Mouse (Mus musculus) urinary bladder, postnatal 14 days (tissue): ENCODE measurements around the gene Agap2.
A peak's percentile ranks its signal among the peaks of the same experiment; 100 is the strongest.

ENCODE experiments used
- DNase-seq: peaks from one replicate; pipeline ENCODE4 v3.0.0; 2021; ENCODE audit warnings: low spot score

The Agap2 gene

GRCm38 (mm10) chr10:127076082-127076481 lies 998 bp downstream of the Agap2 start:
- no peak for DNase-seq

- DNase-seq, result no peak
Measured at GRCm38 (mm10) chr10:127077515-127077914, 2.4 kb downstream of the Agap2 start.

DNA sequence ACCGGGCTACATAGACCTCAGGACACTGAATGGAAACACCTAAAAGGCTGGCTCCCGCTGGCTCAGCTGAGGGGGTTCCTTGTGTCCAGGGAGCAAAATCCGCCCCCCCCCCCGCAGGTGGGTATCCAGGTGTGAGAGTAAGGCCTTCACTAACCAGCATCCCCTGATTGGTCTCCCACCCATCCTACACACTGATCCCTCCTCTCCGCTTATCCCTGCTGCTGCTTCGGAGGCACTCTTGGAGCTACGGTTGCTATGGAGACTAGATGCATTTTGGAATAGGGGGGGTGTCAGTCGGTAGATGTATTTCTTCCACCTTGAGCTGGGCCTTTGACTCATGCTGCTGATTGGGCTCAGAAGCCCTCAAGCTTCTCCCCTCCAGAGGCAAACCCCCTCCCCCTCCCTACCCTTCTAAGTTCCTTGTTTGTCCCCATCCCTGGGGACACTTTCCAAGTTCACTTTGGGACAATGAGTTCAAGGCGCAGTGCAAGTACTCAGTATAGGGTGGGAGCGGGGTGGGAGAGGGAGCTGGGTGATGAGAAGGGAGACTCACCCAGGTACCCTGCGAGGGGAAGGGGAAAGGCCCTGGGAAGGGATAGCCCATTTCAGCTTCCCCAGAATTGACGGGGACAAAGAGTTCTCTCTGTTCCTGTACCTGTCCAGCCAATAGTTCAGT lies 3.1 kb downstream of the Agap2 start:
- DNase-seq, result no peak

- DNase-seq, result no peak
Measured at GRCm38 (mm10) chr10:127078677-127079575, 3.8 kb downstream of the Agap2 start.

GRCm38 (mm10) chr10:127079665-127080391 lies 4.7 kb downstream of the Agap2 start:
- DNase-seq, result no peak

DNA sequence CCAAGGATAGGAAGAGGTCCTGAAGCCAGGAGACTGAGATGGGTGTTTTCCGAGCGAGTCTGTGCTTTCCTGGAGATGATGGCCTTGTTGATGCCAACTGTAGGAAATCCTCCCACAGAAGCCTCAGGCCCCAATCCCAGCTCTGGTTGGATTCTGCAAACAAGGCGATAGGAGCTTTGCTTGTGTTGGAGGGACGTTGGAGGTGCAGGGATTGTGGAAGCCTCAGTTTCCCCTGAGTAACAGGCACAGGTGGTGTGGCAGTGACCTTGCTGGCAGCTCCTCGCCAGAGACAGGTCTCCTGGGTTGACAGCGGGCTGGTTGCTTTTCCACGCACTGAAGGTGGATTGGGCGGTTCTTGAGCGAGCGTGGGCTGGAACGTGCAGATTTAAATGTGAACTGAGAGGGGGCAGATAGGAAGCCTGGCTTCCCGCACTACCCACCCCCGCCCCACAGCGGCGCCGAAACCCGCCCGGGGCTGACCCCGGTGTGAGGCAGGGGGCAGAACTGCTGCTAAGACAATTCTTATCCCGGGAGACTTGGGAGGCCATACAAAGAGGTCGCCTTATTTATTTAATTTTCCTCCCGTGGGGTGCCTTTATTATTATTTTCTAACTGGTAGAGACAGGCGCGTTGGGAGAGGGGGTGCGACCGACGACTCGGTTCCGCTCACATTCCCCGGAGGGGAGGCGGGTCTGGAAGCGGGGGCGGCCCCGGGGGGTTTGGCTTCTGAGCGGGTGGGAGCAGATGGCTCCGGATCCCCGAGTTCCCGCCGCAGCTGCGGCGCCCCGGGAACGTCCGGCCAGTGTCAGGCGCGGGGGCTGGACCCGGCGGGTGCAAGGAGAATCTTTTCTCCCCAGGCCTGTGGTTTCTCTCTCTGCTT lies 6.1 kb downstream of the Agap2 start:
- DNase-seq, result no peak

DNA sequence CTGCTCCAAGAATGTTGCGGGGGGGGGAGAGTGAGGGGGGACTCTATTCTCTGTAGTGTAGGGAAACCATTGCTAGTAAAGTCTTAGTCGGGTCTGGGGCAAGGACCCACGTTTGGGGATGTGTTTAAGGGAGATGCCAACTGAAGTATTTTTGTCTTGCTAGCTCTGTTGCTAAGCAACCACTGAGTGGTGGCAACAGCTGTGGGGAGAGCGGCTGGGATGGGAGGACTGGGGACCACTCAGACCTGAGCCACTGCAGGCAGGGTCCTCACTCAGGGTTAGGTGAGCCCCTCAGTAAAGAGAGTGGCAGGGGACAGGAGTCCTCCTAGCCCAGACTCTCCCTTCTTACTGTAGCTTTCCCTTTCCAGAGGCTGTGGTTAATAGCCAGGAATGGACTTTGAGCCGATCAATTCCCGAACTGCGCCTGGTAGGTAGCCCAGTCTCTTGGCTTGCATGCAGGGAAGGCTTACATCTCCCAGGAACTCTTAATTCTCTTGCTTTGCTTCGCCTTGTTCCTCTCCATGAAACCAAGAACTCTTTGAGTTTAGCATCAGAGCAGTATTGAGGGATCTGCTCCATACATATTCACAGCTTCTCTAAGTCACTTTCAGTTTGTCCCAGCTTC lies 7.0 kb downstream of the Agap2 start:
- DNase-seq, result no peak

DNA sequence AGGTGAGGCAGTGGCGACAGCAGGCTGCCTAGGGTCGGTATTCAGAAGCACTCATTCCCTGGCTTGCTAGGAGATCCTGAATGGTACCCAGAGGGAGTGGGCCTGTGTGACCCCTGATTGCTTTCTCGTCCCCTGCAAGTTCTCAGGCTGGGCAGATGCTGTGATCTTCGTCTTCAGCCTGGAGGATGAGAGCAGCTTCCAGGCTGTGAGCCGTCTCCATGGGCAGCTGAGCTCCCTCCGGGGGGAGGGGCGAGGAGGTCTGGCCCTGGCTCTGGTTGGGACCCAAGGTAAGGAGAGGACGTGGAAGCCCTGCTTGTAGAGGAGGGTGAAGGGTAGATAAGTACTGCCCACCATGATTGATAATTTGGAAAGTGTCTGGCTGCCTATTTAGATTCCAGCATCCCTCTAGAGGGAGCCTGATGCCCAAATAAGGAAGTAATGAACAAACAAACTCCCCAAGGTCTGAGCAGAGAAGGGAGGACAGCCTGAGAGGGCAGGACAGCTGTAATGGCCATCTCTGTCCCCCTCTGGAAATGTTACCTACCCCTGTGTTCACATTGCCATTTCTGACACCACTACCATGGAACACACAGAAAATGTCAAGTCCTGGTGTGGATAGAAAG lies 8.3 kb downstream of the Agap2 start:
- DNase-seq, result no peak

DNA sequence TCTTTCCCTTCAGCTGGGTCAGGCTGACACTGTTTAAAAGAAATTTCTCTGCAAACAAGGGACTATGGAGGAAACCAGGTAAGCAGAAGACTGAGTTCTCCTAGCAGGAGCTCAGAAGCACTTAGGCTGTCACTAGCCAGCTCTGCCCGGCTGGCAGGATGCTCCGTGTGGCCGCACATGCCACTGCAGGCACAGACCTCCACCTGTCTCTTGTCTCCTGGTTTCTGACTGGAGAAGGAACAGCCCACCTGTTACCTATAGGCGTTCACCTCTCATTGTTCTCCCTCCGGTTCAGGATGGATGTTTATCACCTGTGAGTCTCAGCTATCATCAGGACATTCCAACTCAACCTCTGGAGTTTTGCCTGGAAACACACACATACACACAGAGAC lies 8.8 kb downstream of the Agap2 start:
- no peak for DNase-seq

GRCm38 (mm10) chr10:127085052-127085451 lies 10.0 kb downstream of the Agap2 start:
- DNase-seq, result no peak

GRCm38 (mm10) chr10:127085633-127086032 lies 10.5 kb downstream of the Agap2 start:
- DNase-seq, result no peak

- peak; percentile 62 for DNase-seq
Measured at GRCm38 (mm10) chr10:127090560-127091411, 15.7 kb downstream of the Agap2 start.

DNA sequence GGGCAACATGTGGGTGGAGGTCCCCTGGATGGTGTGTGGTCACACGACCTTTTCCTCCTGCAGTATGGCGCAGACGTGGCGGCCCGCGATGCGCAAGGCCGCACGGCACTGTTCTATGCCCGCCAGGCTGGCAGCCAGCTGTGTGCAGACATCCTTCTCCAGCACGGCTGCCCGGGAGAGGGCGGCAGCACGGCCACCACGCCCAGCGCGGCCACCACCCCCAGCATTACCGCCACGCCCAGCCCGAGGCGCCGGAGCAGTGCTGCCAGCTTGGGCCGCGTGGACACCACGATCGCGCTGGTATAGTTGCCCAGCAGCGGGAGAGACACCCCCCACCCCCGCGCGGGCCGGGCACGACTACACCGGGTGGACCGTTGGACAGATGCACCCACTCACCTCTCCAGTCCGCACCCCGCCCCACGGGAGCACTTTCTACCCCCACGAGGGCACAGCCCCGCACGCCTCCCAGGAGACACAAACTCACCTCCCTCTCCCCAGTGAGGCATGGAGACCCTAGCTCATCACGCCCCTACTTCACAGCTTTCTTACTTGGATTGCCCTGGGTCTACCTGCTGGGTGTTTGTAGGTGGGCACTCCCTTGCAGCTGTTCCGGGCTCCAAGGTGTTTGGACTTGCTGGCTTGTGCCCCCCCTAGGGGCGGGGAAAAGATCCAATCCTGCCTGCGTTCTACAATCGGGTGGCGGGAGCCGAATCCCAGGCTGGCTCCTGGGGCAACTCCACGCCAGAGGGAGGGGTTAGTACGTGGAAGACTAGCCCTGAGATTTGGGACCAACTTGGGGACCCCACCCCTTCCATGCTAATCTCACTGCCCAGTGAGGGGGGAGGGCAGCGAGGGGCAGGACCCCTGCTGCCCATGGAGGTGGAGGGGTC lies 16.7 kb downstream of the Agap2 start:
- peak; percentile 29 for DNase-seq

GRCm38 (mm10) chr10:127092742-127093141 lies 17.7 kb downstream of the Agap2 start:
- DNase-seq, result no peak

DNA sequence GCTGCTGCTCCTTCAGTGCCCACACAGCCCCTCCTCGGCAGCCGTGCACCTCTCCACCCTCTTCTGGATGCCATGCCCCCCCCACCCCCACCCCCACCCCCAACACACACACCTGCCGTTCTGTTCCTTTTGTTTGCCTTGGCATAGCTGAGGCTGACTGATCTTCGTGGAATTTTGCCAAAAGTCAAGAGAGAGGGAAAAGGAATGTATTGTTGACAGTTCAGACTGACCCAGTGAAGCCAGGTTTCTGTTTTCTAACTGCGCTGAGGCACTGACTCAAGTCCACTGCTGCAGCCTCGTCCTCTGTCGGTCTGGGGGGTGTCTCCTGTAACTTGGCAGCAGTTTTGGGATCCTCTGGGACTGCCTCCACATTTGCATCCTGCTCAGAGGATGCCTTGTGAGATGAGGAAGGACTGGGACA lies 19.3 kb downstream of the Agap2 start:
- DNase-seq, result peak; percentile 41

- DNase-seq, result no peak
Measured at GRCm38 (mm10) chr10:127098514-127098913, 23.4 kb downstream of the Agap2 start.

DNA sequence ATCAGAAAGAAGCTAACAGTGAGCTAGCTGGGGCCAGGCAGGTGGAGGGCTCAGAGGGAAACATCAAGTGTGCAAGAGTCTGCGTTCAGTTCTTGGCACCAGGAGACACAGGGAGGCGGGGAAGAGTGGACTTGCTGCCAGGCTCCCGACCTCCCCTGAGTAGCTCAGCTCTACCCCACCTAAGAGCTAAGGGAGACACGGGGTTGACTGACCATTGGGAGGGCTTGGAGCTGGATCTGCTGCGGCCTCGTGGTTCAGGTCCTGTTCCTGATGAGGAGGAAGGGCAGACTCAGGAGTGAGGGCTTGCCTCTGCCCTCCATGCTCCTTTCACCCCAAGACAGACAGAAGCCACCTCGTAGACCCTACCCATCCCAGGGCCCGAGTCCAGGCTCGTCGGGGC lies 24.1 kb downstream of the Agap2 start:
- no peak for DNase-seq

- no peak for DNase-seq
Measured at GRCm38 (mm10) chr10:127099868-127100267, 24.8 kb downstream of the Agap2 start.

DNA sequence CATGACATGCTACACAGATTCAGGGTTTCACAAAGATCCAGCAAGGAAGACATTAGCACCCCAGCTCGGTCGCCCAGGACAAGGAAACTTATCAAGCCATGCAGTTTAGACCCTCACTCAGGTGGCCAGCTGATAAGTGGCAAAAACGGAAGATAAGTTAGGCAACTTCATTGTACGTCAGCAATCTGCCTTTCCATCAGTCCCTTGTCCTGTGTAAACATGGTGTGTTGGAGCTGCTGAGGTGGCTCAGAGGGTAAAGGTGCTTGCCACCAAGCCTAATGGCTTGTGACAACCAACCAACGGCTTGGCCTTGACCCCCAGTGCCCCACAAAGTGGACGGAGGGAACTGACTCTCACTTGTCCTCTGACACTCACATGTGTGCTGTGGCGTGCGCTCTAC lies 25.3 kb downstream of the Agap2 start:
- no peak for DNase-seq
